Mouse (Mus musculus) T-helper 17 cell (primary cell): ENCODE data around the gene Arhgef15.

Experiments
- in situ Hi-C, 2 experiments: fragments of 300-600 bp; cut with MboI, MseI; formaldehyde crosslinking; loops; 1 replicate in 1 of 2; 2 replicates in 1 of 2; pipeline ENCODE4 v1.15.1; 2025; ENCODE audit warnings: high pct_unique_total_duplicates in 2 of 2

Gene Arhgef15

GRCm38 (mm10) chr11:68898790-68899189, 58.5 kb downstream of the Arhgef15 start:
- in situ Hi-C loops: no loop called here

GRCm38 (mm10) chr11:68897838-68898237, 59.4 kb downstream of the Arhgef15 start:
- in situ Hi-C loops: no loop called here

- in situ Hi-C loops: no loop called here
Measured at GRCm38 (mm10) chr11:68897120-68897519, 60.2 kb downstream of the Arhgef15 start.

GRCm38 (mm10) chr11:68896247-68896646, 61.0 kb downstream of the Arhgef15 start:
- in situ Hi-C loops: no loop called here

GRCm38 (mm10) chr11:68893911-68894464, 63.3 kb downstream of the Arhgef15 start:
- in situ Hi-C loops: no loop called here
